Mouse (Mus musculus): Measurements from ENCODE around the gene Map2k6.

- TF ChIP-seq GATA1 (IDR thresholded peaks at IDR 0.05; ENCODE audit: borderline replicate concordance, low read length) (no peak), FLI1 (IDR thresholded peaks at IDR 0.05; ENCODE audit: low read length) (no peak)
These were observed 2.8 kb upstream of the Map2k6 start for GRCm38 (mm10) chr11:110396085-110396484.

Data from megakaryocyte, embryonic 14.5 days (primary cell).